Mouse (Mus musculus) MN1 (cell line): ENCODE data around the gene 9830107B12Rik.

Experiments
- DNase-seq: peaks from one replicate; pipeline ENCODE4 v3.0.0-alpha.2; 2016; ENCODE audit warnings: low spot score

Gene 9830107B12Rik

GRCm38 (mm10) chr17:48094820-48095680 is 51.0 kb downstream of the 9830107B12Rik start:
- no peak for DNase-seq

GRCm38 (mm10) chr17:48093286-48093817 is 52.7 kb downstream of the 9830107B12Rik start:
- DNase-seq = no peak

GRCm38 (mm10) chr17:48090305-48090704 is 55.8 kb downstream of the 9830107B12Rik start:
- no peak for DNase-seq

- no peak for DNase-seq
Observed at GRCm38 (mm10) chr17:48089446-48089845, 56.6 kb downstream of the 9830107B12Rik start.

GRCm38 (mm10) chr17:48089019-48089418 is 57.0 kb downstream of the 9830107B12Rik start, which contains the start of gene 1700067P10Rik:
TSS of gene 1700067P10Rik (plus strand) at chr17:48089319.
- no peak for DNase-seq

GRCm38 (mm10) chr17:48080626-48081025 is 65.4 kb downstream of the 9830107B12Rik start:
- DNase-seq = no peak
